Mouse (Mus musculus) splenic B cell, adult 2 months (primary cell): ENCODE measurements around the gene Csrnp3.

ENCODE experiments used
- DNase-seq: peaks from one replicate; pipeline ENCODE4 v3.0.0-alpha.2; 2011; ENCODE audit warnings: low read depth, low spot score
- H3K27me3 ChIP-seq: 2 replicates; pipeline ENCODE4 v1.6.1; 2012; ENCODE audit warnings: mild to moderate bottlenecking, low read length, moderate library complexity, mixed read lengths; ENCODE audit not compliant: control insufficient read depth, poor library complexity, insufficient read depth, severe bottlenecking
- H3K36me3 ChIP-seq: 2 replicates; pipeline ENCODE4 v1.6.1; 2012; ENCODE audit warnings: mild to moderate bottlenecking, low read length, moderate library complexity, mixed read lengths; ENCODE audit not compliant: control insufficient read depth, poor library complexity, insufficient read depth, severe bottlenecking

The Csrnp3 gene

DNA sequence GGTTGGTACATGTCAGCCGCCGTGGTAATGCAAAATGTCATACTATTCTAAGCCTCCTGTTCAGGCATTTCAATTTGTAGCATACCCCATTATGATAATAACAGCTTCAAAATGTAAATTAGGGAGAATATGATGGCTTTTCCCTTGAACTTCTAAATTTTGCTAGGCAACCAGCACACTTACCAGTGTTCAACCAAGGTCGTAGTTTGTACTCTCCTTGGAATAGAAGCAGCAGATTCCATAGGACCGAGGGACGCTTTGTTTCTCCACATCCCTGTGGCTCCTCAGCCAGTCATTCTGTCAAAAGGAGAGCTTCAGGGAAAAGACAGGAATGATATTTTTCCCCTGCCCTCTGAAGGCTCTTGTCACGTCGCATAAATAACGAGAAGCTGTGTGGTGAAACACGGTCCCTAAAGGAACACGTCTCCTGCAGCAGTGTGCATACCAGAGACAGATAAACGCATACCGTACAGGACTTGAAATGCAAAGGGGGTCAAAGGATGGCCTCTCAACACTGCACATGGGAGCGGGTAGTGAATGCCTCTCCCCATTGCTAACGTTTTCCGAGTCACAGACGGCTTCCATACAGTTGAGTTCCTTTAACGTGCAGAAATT is 108.3 kb downstream of the Csrnp3 start:
- Histone ChIP-seq H3K36me3 (no peaks in the 10 kb centered on the region), H3K27me3 (no peaks in the 10 kb centered on the region)
- DNase-seq, result no peak

DNA sequence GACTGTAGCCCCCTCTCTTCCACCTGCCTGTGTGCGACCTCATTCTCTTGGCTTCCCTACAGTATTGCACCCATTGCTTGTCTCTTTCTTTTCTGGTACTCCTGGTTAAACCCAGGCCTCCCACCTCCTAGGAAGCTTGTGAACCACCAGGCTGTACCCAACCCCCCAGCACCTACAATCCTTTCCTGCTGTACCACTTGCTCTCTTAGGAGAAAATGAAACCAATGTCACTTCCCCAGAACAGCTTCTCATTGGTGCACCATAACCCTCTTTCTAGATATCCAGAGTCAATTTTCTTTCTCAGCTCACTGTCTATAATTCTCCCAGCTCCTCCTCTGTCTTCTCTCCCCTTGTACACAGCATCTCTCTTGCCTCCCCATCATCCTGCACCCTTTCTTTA is 110.2 kb downstream of the Csrnp3 start:
- H3K36me3 ChIP-seq, result no peaks in the 10 kb centered on the region

DNA sequence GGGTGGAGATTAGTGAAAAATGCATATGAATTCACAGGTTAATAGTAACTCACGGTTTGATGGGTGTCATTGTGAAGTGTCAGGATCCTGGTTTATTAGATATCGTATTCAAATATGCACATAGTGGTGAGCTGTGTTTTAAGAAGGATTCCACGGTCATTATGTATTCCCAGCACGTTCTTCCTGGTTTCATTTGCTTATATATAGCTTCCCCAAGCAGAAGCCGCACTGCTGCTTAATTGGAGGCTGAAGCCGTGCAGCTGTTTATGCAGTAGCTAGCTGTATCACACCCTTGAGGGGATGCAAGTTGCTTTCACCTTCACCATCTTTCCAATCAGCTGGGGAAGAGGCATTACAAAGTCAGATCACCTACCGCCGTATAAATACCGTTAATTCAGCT is 111.2 kb downstream of the Csrnp3 start:
- H3K27me3 ChIP-seq, result no peaks in the 10 kb centered on the region
- no peak for DNase-seq
- H3K36me3 ChIP-seq, result no peaks in the 10 kb centered on the region

More for the DNA sequence above, 110.2 kb downstream of the Csrnp3 start:
- H3K27me3 ChIP-seq, result no peaks in the 10 kb centered on the region
- DNase-seq, result no peak

DNA sequence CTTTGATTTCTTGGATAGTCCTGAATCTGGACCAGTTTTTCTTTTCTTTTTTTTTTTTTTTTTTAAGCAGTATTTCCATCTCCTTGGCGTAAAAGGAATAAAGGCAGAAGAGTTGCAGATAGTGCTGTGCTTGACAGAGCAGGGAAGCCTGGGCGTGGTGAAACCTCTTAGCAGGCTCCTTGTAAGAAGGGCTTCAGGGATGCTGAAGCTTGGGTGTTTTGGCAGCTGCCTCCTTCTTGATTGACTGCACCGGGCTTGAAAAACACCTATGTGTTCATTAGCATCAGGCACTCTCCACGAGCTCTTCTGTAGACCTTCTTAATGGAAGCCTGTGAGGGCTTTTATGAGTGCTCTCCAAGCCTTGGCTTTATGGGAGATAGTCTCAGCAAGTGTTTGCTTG is 117.9 kb downstream of the Csrnp3 start:
- no peak for DNase-seq
- no peaks in the 10 kb centered on the region for H3K36me3 ChIP-seq
- H3K27me3 ChIP-seq, result no peaks in the 10 kb centered on the region

DNA sequence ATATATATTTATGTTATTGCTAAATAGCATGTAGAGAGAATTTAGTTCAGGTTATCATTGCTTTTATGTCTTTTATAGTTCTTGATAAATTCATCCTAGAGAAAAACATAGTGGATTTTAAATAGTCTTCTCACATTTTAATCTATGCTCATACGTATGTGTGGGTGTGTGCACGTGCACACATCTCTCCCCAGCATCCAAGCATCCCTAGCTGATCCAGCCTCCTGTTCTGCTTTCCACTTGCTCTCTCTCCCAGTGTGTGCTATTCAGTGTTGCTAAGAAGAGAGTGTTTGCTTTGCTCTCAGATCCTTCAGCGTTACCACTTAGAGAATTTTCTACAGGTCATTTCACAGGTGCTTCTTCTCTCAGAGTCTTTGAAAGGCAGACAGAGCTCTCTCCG is 123.2 kb downstream of the Csrnp3 start:
- no peak for DNase-seq
- no peaks in the 10 kb centered on the region for H3K27me3 ChIP-seq
- no peaks in the 10 kb centered on the region for H3K36me3 ChIP-seq

DNA sequence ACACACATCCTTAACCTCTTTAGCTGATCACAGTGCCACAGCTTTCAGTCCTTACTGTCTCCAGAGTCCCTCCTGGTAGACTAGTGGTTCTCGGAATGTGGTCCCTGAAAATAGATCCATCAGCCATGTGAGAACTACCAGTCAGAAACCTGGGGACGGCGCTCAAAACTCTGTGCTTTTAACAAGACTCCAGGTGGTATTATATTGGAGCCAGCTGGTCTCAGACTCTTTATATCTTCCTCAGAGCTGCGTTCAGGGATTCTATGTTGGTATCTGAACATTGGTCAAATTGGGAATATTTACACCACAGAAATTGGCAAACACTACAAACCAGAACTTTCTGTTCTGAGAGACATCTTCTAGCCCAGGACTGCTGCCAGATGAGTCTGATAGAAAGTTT is 128.3 kb downstream of the Csrnp3 start:
- no peaks in the 10 kb centered on the region for H3K27me3 ChIP-seq
- no peaks in the 10 kb centered on the region for H3K36me3 ChIP-seq
- DNase-seq, result no peak

DNA sequence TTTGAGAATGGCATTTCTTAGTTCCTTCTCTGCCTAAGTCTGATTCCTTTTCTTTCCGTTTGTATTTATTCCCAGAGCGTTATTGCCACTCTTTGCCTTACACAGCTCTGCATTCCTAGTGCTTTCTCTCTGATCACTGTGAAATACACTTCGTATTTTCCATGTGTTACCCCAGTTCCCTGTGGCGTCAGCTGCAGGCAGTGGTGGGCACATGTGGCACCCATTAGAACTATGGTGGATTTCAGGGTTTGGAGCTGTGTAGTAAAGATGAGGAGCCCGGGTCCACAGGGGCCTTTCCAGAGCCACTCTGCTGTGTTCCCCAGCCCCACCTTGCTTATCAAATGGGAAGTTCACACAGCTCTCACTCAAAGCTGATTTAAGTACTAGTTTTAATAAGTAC is 129.8 kb downstream of the Csrnp3 start:
- Histone ChIP-seq H3K36me3 (no peaks in the 10 kb centered on the region), H3K27me3 (no peaks in the 10 kb centered on the region)
- no peak for DNase-seq

DNA sequence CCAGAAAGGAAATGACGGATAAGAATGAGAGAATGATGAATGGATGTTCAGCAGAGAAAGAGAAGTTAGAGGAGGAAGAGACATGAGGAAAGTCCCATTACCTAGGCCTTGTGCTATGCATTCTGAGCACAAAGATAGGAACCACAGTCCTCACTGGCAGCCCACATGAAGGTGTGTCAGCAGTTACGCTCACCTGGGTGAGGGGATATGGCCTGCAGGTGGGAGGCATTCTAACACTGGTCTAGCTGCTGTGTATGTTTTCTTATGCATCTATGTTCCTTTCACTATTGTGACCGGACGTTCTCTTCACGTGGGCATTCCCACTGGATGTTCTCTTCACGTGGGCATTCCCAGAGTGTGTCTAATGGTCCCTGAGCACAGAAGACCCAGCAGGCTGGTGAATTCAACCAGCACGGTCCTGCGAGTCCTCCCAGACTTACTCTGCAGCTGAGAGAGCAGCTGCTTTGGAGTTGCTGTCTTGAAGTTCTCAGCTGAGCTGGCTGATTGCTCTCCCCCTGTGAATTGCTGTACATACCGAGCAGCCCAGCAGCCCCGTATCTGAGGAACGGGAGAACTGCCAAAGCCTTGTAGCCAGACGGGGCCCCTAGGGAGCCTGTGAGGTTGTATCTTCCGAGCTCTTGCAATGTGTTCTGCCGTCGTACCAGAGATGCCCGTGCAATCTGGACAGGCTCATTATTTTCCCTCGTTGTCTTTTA is 133.9 kb downstream of the Csrnp3 start:
- DNase-seq, result no peak
- no peaks in the 10 kb centered on the region for H3K27me3 ChIP-seq
- H3K36me3 ChIP-seq, result no peaks in the 10 kb centered on the region

DNA sequence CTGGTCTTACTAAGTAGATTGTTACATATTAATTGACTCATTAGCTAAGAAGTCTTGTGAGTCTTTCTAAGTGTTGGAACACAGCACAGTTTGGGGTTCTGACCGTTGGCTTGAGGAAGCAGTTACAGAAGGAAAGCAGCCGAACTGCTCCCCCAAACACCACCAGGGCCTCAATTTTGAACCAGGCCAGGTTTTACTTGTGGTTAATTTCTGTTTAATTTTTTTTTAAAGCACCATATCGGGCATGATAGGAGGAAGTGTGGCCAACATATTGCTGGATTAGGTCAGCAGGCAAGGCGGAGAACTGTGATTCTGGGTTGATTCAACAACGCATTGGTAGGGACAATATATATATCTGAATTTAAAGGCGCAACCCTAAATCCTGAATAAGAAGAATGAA is 135.9 kb downstream of the Csrnp3 start:
- no peaks in the 10 kb centered on the region for H3K36me3 ChIP-seq
- no peak for DNase-seq
- no peaks in the 10 kb centered on the region for H3K27me3 ChIP-seq

DNA sequence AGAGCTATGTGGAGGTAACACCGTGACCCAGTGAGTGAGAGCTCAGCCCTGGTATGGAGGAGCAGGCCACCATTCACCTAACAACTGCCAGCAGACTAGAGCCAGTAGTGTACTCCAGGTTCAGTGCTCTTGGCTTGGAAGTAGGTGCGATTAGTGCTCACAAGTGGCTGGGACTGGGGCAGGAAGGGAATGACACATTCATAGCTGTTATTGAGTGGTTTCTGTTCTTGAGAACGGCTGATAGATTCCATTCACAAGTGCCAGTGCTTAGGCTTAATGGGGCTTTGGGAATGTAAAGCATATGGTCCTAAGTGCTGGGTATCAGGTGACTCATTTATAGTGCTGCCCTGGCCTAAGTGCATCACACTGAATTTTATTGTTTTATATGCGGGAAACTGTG is 136.4 kb downstream of the Csrnp3 start:
- no peak for DNase-seq
- Histone ChIP-seq H3K27me3 (no peaks in the 10 kb centered on the region), H3K36me3 (no peaks in the 10 kb centered on the region)

DNA sequence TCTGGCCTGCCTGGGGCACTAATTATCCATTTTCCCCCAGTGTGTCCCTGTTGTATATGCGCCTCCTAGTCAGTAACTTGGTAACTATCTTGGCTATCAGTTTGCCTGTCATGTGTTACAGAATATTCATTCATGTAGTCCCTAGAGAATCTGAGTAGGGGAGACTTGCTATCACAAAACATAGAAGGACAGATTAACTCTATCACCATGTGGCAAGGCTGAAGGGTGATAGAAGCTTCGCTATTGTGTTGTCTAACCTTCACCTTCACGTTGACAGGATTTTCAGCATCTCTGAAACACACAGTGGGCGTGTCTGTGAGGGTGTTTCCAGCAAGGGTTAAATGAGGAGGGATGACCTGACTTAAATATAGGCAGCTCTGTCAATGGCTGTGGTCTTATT is 140.1 kb downstream of the Csrnp3 start:
- Histone ChIP-seq H3K27me3 (no peaks in the 10 kb centered on the region), H3K36me3 (no peaks in the 10 kb centered on the region)
- DNase-seq, result no peak

DNA sequence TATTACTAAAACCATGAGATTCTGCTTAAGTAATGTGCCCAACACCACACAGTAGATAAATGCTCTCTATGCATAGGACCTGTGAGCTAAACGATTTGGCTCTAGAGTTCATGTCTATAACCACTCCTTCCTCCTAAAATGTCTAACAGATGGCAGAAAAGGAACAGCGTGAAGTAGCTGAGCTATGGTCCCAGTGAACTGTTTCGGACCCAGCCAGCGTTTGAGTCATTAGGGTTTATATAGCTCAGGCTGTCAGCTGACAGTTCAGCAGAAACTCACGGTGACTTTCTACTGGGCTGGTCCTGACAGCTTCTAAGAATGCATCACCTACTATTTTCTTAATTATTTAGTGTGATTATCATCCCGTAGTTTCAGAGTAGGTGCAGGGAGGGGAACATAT is 141.5 kb downstream of the Csrnp3 start:
- H3K36me3 ChIP-seq, result no peaks in the 10 kb centered on the region
- DNase-seq, result no peak
- H3K27me3 ChIP-seq, result no peaks in the 10 kb centered on the region

DNA sequence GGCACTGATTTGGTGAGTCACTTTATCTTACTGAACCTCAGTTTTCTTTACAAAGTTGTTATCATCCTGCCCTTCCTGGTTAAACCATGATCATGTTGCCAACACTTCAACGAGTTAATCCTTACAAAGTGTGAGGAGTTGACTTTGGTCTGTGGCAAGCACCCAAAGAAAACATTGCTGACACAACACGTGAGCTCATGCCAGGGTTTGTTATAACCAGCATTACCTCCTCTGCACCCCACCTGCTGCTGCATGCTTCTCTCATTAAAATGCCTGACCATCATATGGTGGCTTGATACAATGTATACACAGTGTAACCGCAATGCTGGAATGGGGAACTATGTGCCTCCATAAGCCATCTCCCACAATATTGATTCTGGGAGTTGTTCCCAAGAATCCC is 142.0 kb downstream of the Csrnp3 start:
- no peak for DNase-seq

DNA sequence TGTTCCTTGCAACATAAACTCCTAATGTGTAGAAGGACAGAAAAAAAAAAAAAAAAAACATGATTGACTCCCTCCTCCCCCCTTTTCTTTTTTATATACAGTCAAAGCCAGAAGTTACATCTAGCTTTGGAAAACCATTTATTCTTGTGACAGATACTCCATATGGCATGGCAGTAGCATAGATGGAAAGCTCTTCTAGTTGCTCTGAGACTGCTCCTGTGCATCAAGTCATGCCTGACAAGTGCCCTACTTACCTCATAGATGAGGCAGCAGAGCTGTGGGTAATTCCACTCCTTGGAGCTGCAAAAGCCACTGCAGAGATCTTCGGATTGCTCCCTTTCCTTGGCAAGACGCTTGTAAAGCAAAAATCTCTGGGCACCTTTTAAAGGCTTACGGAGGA is 143.2 kb downstream of the Csrnp3 start:
- DNase-seq, result no peak
- Histone ChIP-seq H3K27me3 (no peaks in the 10 kb centered on the region), H3K36me3 (no peaks in the 10 kb centered on the region)

More for the DNA sequence above, 142.0 kb downstream of the Csrnp3 start:
- H3K36me3 ChIP-seq, result no peaks in the 10 kb centered on the region
- H3K27me3 ChIP-seq, result no peaks in the 10 kb centered on the region

DNA sequence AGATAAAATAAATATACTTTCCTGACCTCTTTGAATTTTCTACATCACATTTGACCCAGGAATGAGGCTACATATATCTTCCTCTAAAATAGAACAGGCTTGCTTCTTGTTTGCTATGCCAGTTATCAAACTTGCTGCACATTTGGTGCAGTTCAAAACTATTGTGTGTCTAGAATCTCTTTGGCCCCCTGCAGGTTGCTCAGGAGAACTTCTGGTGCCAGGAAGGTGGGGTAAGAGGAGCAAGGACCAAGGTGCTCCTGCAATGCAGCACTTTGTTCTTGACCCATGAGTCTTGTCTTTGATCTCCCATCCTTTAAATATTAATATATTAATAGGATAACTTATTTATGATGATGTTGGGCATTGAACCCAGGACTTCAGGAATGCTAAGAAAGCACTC is 144.5 kb downstream of the Csrnp3 start:
- no peak for DNase-seq
- H3K36me3 ChIP-seq, result no peaks in the 10 kb centered on the region
- no peaks in the 10 kb centered on the region for H3K27me3 ChIP-seq

DNA sequence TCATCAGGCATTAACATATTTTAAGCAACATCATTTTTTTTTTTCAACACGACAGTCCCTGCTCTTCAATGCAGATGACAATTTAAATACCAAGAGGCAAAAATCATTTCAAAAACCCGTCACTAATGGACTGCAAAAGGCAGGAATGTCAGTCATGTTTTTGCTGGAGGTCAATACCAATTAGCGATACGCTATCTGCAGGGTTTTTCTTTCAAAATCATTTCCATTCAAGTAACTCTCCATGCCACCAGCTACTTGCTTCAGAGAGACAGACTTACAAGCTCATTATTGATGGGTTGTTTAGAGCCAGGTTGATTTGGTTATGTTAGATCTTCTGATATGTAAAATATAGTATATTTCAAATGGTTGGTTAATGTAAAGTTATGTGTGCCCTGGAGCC is 145.2 kb downstream of the Csrnp3 start:
- H3K36me3 ChIP-seq, result no peaks in the 10 kb centered on the region
- H3K27me3 ChIP-seq, result no peaks in the 10 kb centered on the region
- DNase-seq, result no peak
